Comparison of ENCODE assay signal across 9 mouse cellular contexts in the genomic region with DNA sequence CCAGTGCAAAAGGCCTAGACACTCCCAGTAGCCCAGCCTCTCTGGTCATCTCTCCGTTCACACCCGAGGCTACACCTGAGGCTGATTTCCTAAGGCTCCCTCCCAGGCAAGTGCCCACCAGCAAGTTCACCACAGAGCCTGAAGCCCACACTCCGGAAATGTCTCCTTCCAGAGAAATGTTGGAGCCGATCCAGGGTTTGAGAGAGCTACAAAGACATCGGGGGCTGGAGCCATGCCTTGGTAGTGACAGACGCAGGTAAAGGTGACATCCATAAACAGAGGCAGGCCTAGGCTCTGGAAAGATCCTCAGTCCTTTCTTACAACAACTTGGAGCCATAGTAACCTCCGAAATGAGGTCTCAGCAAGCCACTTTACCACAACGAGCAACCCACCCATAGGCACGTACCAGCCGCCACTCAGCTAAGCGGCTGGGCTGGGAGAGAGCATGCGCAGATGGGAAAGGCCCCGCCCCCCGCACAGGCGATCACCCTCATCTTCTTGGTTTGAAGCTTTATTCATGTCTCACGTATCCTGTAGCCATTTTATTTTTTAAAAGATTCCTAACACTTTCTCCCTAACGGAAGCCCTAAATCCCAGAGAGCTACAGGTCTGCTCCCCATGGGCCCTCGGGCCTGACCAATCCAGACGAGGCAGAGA. TPM values are rescaled to one million over a fixed set of nuclear protein-coding genes. Genes with fewer than 3 reads are reported as not detected.
DNase-seq lines count a peak whose midpoint lies in the region; ATAC-seq lines count a peak whose summit lies in the region.
"Had no signal": no experiment of that assay in that cellular context is flagged by ENCODE, and none has a peak within 500 bp of the region (broad histone marks: within the 10 kb centered on the region; RNA-seq: fewer than 3 reads in every experiment).

No protein-coding gene starts in this region.

- DNase-seq in cerebellum, adult 9-10 months: peak; percentile 40
- no peak for DNase-seq in cerebellum, adult 11-12 months
- peak; percentile 43 for DNase-seq in layer of hippocampus, adult 11-12 months (ENCODE audit: low spot score)
- DNase-seq in layer of hippocampus, adult 9-11 months: no peak
- no peak for DNase-seq in yolk sac, embryonic 10.5 days (ENCODE audit: low spot score)
- DNase-seq in lung, postnatal 25 days (ENCODE audit: low spot score): no peak
- DNase-seq: adrenal gland, postnatal 25 days had no signal

- no peak overlapping the region for H3K9ac ChIP-seq in hindbrain, embryonic 12.5 days
- no peak overlapping the region for H3K9ac ChIP-seq in midbrain, embryonic 16.5 days (ENCODE audit: low read depth, low read length)

- no peaks in the 10 kb centered on the region for H3K9me3 ChIP-seq in hindbrain, embryonic 12.5 days (replicated peaks)
- H3K9me3 ChIP-seq in midbrain, embryonic 16.5 days (replicated peaks; ENCODE audit: control insufficient read depth, low read length, poor library complexity, severe bottlenecking): no peaks in the 10 kb centered on the region

- peaks cover 59% of the 10 kb centered on the region for H3K36me3 ChIP-seq in hindbrain, embryonic 12.5 days
- peaks cover 32% of the 10 kb centered on the region for H3K36me3 ChIP-seq in midbrain, embryonic 16.5 days (ENCODE audit: control insufficient read depth, insufficient read depth, low read length)

- H3K27me3 ChIP-seq in hindbrain, embryonic 12.5 days: no peaks in the 10 kb centered on the region
- no peaks in the 10 kb centered on the region for H3K27me3 ChIP-seq in midbrain, embryonic 16.5 days (ENCODE audit: control insufficient read depth, insufficient read depth, low read depth, low read length)

- H3K4me2 ChIP-seq in hindbrain, embryonic 12.5 days (replicated peaks): no peak overlapping the region
- no peak overlapping the region for H3K4me2 ChIP-seq in midbrain, embryonic 16.5 days (ENCODE audit: low read length)

- no peak for ATAC-seq in hindbrain, embryonic 12.5 days (ENCODE audit: low FRiP score)
- ATAC-seq in midbrain, embryonic 16.5 days: no peak

- H3K27ac ChIP-seq in hindbrain, embryonic 12.5 days: peak overlapping the region; percentile 36; the same call in 1 of the 2 replicates
- H3K27ac ChIP-seq in midbrain, embryonic 16.5 days (ENCODE audit: low read length): 0 out of 2 replicates have a peak overlapping the region, but pooled peaks have one; percentile 7

- H3K4me1 ChIP-seq in hindbrain, embryonic 12.5 days: peaks cover 14% of the 10 kb centered on the region
- H3K4me1 ChIP-seq in midbrain, embryonic 16.5 days (ENCODE audit: control insufficient read depth, insufficient read depth, low read length): no peaks in the 10 kb centered on the region

- no peak overlapping the region for H3K4me3 ChIP-seq in hindbrain, embryonic 12.5 days
- H3K4me3 ChIP-seq in midbrain, embryonic 16.5 days (ENCODE audit: low read depth, low read length): no peak overlapping the region

- 75% methylated on average over 19 of the region's 19 CpGs for WGBS in hindbrain, embryonic 12.5 days
- whole genome bisulfite sequencing in midbrain, embryonic 16.5 days: 71% methylated on average over 19 of the region's 19 CpGs

RNA-seq across cellular contexts. Expression of a gene that starts 28.5 kb away (rescaled TPM):
- polyA plus RNA-seq in hindbrain, embryonic 12.5 days (2016; fragmentation: Nextera tagmentation; extraction: Ambion mirVana): 26.2 and 29.6 TPM in 2 replicates
- polyA plus RNA-seq in midbrain, embryonic 16.5 days (2015; fragmentation: Nextera tagmentation; extraction: Ambion mirVana): 29.6 and 40.3 TPM in 2 replicates

Comparison
In these comparisons a context has a peak if more than half of its experiments do, and no peak if none do; other contexts are left out.
1. DNase-seq: peak in cerebellum, adult 9-10 months (single experiment) and layer of hippocampus, adult 11-12 months (single experiment); none in cerebellum, adult 11-12 months (single experiment), layer of hippocampus, adult 9-11 months (single experiment), yolk sac, embryonic 10.5 days (single experiment) and lung, postnatal 25 days (single experiment).